Comparison of ENCODE assay signal across 18 mouse cellular contexts in the genomic region with DNA sequence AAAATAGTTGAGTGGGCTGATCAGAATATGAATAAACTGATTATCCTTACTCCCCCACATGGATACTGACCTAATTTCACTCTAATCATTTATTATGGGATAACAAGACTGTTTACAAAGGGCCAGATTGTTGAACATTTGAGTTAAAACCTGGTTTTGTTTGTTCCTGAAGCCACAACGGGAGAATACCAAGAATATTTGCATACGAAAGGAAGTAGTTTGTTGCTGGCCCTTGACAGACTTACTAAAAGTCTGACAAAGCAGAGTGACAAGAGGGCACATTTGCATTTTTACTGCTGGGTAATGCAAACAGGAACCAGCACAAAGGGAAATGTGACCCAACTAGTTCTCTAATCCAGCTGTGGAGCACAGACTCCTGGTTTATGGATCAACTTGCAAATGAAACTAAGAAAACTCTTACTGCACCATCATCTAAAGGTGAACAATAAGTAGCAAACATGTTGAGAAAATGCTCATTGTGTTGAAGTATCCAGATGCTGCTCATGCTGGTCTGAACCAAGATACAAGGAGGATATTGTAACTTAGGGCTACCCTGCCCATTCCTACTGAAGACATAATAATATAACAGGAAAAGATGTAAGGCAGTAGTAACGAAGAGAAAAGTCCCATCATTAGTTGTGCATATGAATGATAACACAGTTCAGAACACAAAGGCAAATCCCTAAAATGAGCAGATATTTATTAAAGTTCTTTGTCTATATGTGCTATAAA.
DNase-seq lines count a peak whose midpoint lies in the region; ATAC-seq lines count a peak whose summit lies in the region.
"Had no signal": no experiment of that assay in that cellular context is flagged by ENCODE, and none has a peak within 500 bp of the region (broad histone marks: within the 10 kb centered on the region; RNA-seq: fewer than 3 reads in every experiment).

No protein-coding gene starts in this region.

- WGBS in forebrain, embryonic 12.5 days: 27% methylated on average over 3 of the region's 3 CpGs
- 49% methylated on average over 3 of the region's 3 CpGs for WGBS in forebrain, embryonic 10.5 days
- 19% methylated on average over 3 of the region's 3 CpGs for WGBS in forebrain, embryonic 14.5 days

- no peaks in the 10 kb centered on the region for H3K9me3 ChIP-seq in forebrain, embryonic 12.5 days
- no peaks in the 10 kb centered on the region for H3K9me3 ChIP-seq in forebrain, embryonic 10.5 days
- no peaks in the 10 kb centered on the region for H3K9me3 ChIP-seq in forebrain, embryonic 14.5 days (replicated peaks; ENCODE audit: control insufficient read depth, low read length)
- H3K9me3 ChIP-seq: heart, embryonic 12.5 days; limb, embryonic 12.5 days; liver, embryonic 15.5 days had no signal

- H3K9ac ChIP-seq in forebrain, embryonic 12.5 days: no peak overlapping the region
- H3K9ac ChIP-seq in forebrain, embryonic 14.5 days (ENCODE audit: low read length): no peak overlapping the region
- H3K9ac ChIP-seq: heart, embryonic 12.5 days; limb, embryonic 12.5 days; liver, embryonic 15.5 days had no signal

- H3K27ac ChIP-seq in forebrain, embryonic 12.5 days: no peak overlapping the region
- no peak overlapping the region for H3K27ac ChIP-seq in forebrain, embryonic 10.5 days
- H3K27ac ChIP-seq in forebrain, embryonic 14.5 days (ENCODE audit: low read depth, low read length): no peak overlapping the region
- H3K27ac ChIP-seq: left cerebral cortex, adult 2 months; limb, embryonic 12.5 days; liver, embryonic 15.5 days had no signal

- no peak overlapping the region for H3K4me3 ChIP-seq in forebrain, embryonic 12.5 days (replicated peaks)
- H3K4me3 ChIP-seq in forebrain, embryonic 10.5 days: no peak overlapping the region
- no peak overlapping the region for H3K4me3 ChIP-seq in forebrain, embryonic 14.5 days (ENCODE audit: low read depth, low read length)
- H3K4me3 ChIP-seq: heart, embryonic 12.5 days; left cerebral cortex, adult 2 months; limb, embryonic 12.5 days; liver, embryonic 15.5 days had no signal

- H3K4me2 ChIP-seq in forebrain, embryonic 12.5 days: no peak overlapping the region
- no peak overlapping the region for H3K4me2 ChIP-seq in forebrain, embryonic 14.5 days (ENCODE audit: low read length)
- H3K4me2 ChIP-seq: heart, embryonic 12.5 days; limb, embryonic 12.5 days; liver, embryonic 15.5 days had no signal

- no peak for DNase-seq in forebrain, embryonic 10.5 days (ENCODE audit: extremely low spot score, low spot score)
- DNase-seq in retina, postnatal 1 day: peak; percentile 11
- no peak for DNase-seq in retina, embryonic 14.5 days (ENCODE audit: low spot score)
- peak; percentile 68 for DNase-seq in forebrain, embryonic 14.5 days (ENCODE audit: low spot score)
- no peak for DNase-seq in right cerebral cortex, postnatal 36 days (ENCODE audit: low spot score in 2 of 2)
- DNase-seq in frontal cortex, adult 2 months (ENCODE audit: extremely low spot score in 1 of 2, low spot score in 1 of 2): no peak
- DNase-seq: adrenal gland, postnatal 14 days; cerebellum, adult 9-10 months; gastrocnemius, postnatal 14 days; heart, postnatal 36 days; lung, postnatal 14 days; thymus, postnatal 14 days had no signal

- peak; percentile 75 for ATAC-seq in forebrain, embryonic 12.5 days (ENCODE audit: low FRiP score)
- peak; percentile 73 for ATAC-seq in forebrain, embryonic 14.5 days
- ATAC-seq in inflammation-experienced regulatory T-cells, adult 6 months: no peak

- H3K4me1 ChIP-seq in forebrain, embryonic 12.5 days: peaks cover 12% of the 10 kb centered on the region
- peaks cover 15% of the 10 kb centered on the region for H3K4me1 ChIP-seq in forebrain, embryonic 10.5 days
- H3K4me1 ChIP-seq in forebrain, embryonic 14.5 days (ENCODE audit: control insufficient read depth, insufficient read depth, low read length): peaks cover 10% of the 10 kb centered on the region; the same call in 1 of the 2 replicates
- H3K4me1 ChIP-seq: heart, embryonic 12.5 days; limb, embryonic 12.5 days; liver, embryonic 15.5 days had no signal

- peaks cover 14% of the 10 kb centered on the region for H3K27me3 ChIP-seq in forebrain, embryonic 12.5 days
- peaks cover 4% of the 10 kb centered on the region; the same call in 1 of the 2 replicates for H3K27me3 ChIP-seq in forebrain, embryonic 10.5 days (ENCODE audit: poor library complexity, severe bottlenecking)
- H3K27me3 ChIP-seq in forebrain, embryonic 14.5 days (replicated peaks; ENCODE audit: control insufficient read depth, insufficient read depth, low read length): peaks cover 7% of the 10 kb centered on the region; the same call in 1 of the 2 replicates
- H3K27me3 ChIP-seq: heart, embryonic 12.5 days; limb, embryonic 12.5 days; liver, embryonic 15.5 days had no signal

- H3K36me3 ChIP-seq in forebrain, embryonic 12.5 days (replicated peaks): no peaks in the 10 kb centered on the region
- H3K36me3 ChIP-seq in forebrain, embryonic 10.5 days (replicated peaks): peaks cover 21% of the 10 kb centered on the region
- H3K36me3 ChIP-seq in forebrain, embryonic 14.5 days (ENCODE audit: control insufficient read depth, insufficient read depth, low read length): 0 out of 2 replicates have a peak, but pooled peaks cover 6% of the 10 kb centered on the region
- H3K36me3 ChIP-seq: liver, embryonic 15.5 days had no signal

Comparison
In these comparisons a context has a peak if more than half of its experiments do, and no peak if none do; other contexts are left out.
1. DNase-seq: peak in retina, postnatal 1 day (single experiment) and forebrain, embryonic 14.5 days (single experiment); none in forebrain, embryonic 10.5 days (single experiment), retina, embryonic 14.5 days (single experiment), right cerebral cortex, postnatal 36 days (0 of 2) and frontal cortex, adult 2 months (0 of 2).